Mouse (Mus musculus) midbrain, embryonic 16.5 days (tissue): Measurements from ENCODE around the gene Iqschfp. TPM values are rescaled to one million over a fixed set of nuclear protein-coding genes. Genes with fewer than 3 reads are reported as not detected.
A peak's percentile ranks its signal among the peaks of the same experiment; 100 is the strongest.

ENCODE experiments used
- ATAC-seq: fragments of 200-750 bp; cut with Nextera tagmentation; 2 replicates; pipeline ENCODE4 v1.8.0; 2017; ENCODE audit warnings: moderate TSS enrichment
- H3K27ac ChIP-seq: fragments of 300-500 bp; sonication (generic); 2 replicates; pipeline ENCODE4 v1.5.1; 2014; ENCODE audit warnings: mild to moderate bottlenecking, low read length, mixed read lengths
- H3K27me3 ChIP-seq: fragments of 300-500 bp; sonication (generic); 2 replicates; pipeline ENCODE4 v1.6.1; 2014; ENCODE audit warnings: low read depth, low read length, mixed read lengths; ENCODE audit not compliant: control insufficient read depth, insufficient read depth
- H3K36me3 ChIP-seq: fragments of 300-500 bp; sonication (generic); 2 replicates; pipeline ENCODE4 v1.6.1; 2014; ENCODE audit warnings: mild to moderate bottlenecking, low read length, moderate library complexity, mixed read lengths; ENCODE audit not compliant: control insufficient read depth, insufficient read depth
- H3K4me1 ChIP-seq: fragments of 300-500 bp; sonication (generic); 2 replicates; pipeline ENCODE4 v1.6.1; 2014; ENCODE audit warnings: mild to moderate bottlenecking, low read length, mixed read lengths; ENCODE audit not compliant: control insufficient read depth, insufficient read depth
- H3K4me2 ChIP-seq: fragments of 300-500 bp; sonication (generic); 2 replicates; pipeline ENCODE4 v1.6.1; 2014; ENCODE audit warnings: mild to moderate bottlenecking, low read length, mixed read lengths
- H3K4me3 ChIP-seq: fragments of 300-500 bp; sonication (generic); 2 replicates; pipeline ENCODE4 v1.5.1; 2014; ENCODE audit warnings: low read depth, mild to moderate bottlenecking, low read length, moderate library complexity, mixed read lengths
- H3K9ac ChIP-seq: fragments of 300-500 bp; sonication (generic); 2 replicates; pipeline ENCODE4 v1.6.1; 2014; ENCODE audit warnings: low read depth, low read length, mixed read lengths
- H3K9me3 ChIP-seq: fragments of 300-500 bp; sonication (generic); replicated peaks from 2 replicates; pipeline ENCODE4 v1.6.1; 2014; ENCODE audit warnings: mild to moderate bottlenecking, low read length, mixed read lengths; ENCODE audit not compliant: control insufficient read depth, poor library complexity, severe bottlenecking
- WGBS: fragments of 180-500 bp; shearing (Covaris S2); extraction: QIAGEN DNeasy Blood & Tissue Kit; methylation state at CpG from one replicate; pipeline ENCODE4 v1.1.7; 2014; 5-methylcytosine and 5-hydroxymethylcytosine counted together
- polyA plus RNA-seq: library from polyadenylated mRNA; unstranded; fragments of >200 nt; fragmentation: Nextera tagmentation; extraction: Ambion mirVana; gene quantifications from 2 replicates; pipeline ENCODE4 v1.2.1, GENCODE M21; 2015

Iqschfp gene
- polyA plus RNA-seq, 1 experiment from 2014 or later = 6.7 TPM

DNA sequence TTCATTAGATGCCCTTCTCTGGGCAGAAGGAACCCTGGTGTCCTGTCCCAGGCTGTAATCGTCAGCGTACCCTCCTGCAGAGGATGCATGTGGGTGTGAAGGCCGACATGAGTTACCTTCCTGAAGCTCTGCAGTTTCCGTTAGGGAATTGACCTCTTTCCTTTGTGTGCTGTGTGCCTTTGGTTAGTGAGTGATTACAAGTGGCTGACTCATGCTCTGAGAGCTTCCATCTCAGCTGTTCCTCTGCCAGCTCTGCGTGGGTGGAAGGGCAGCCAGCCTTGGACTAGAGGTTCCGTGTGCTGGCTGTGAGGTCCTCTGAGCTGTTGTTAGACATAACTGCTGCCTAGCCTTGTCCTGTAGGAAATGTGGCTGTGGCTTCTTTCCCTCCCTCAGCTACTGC, 616.6 kb downstream of the Iqschfp start:
- no peak overlapping the region for H3K4me3 ChIP-seq
- H3K36me3 ChIP-seq = no peaks in the 10 kb centered on the region
- H3K9me3 ChIP-seq = no peaks in the 10 kb centered on the region
- no peaks in the 10 kb centered on the region for H3K27me3 ChIP-seq
- ATAC-seq = no peak
- 60% methylated on average over 6 of the region's 6 CpGs for WGBS
- H3K9ac ChIP-seq = 0 out of 2 replicates have a peak overlapping the region, but pooled peaks have one; percentile 30
- H3K4me1 ChIP-seq = 0 out of 2 replicates have a peak, but pooled peaks cover 3% of the 10 kb centered on the region
- no peak overlapping the region for H3K27ac ChIP-seq
- H3K4me2 ChIP-seq = no peak overlapping the region

DNA sequence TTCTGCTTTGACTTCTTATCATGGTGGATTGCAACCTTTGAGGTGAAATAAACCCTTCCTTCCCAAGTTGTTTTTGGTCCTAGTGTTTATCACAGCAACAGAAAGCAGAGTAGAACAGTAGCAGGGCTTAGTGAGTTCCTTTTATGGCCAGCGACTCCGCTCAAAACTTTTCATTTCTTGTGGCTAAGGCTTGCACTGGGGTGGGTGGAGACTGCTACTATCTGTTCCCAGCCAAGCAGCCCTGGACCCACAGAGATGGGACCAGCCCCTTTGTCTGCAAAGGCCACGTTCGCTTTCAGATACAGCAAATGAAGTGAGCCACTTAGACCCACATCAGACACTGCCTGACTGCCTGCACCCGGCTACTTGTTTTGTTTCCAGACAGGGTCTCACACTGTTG, 618.8 kb downstream of the Iqschfp start:
- Histone ChIP-seq H3K4me2 (no peak overlapping the region), H3K9me3 (no peaks in the 10 kb centered on the region), H3K9ac (no peak overlapping the region), H3K27ac (no peak overlapping the region), H3K36me3 (no peaks in the 10 kb centered on the region), H3K27me3 (no peaks in the 10 kb centered on the region), H3K4me3 (no peak overlapping the region), H3K4me1 (0 out of 2 replicates have a peak, but pooled peaks cover 5% of the 10 kb centered on the region)
- 80% methylated on average over 5 of the region's 5 CpGs for WGBS
- no peak for ATAC-seq

DNA sequence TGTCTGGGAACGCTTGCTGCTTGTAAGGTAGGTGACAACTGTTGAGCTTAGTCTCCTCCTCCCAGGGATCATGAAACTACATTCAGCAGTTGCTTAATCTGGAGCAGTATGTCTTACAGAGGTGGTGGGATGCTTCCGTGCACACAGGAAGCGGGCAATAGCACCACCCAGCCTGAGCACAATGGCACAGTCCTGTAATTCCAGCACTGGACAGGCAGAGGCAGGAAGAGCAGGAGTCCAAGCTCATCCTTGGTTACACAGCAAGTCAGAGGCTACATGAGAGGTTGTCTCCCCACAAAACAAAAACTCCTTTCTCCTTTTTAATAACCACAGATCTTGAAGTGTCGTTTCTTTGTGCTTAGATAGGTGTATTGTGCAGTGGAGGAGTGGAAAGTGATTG, 619.7 kb downstream of the Iqschfp start:
- H3K9me3 ChIP-seq = no peaks in the 10 kb centered on the region
- 0 out of 2 replicates have a peak, but pooled peaks cover 5% of the 10 kb centered on the region for H3K4me1 ChIP-seq
- no peak for ATAC-seq
- H3K4me3 ChIP-seq = no peak overlapping the region
- H3K27ac ChIP-seq = no peak overlapping the region
- H3K4me2 ChIP-seq = no peak overlapping the region
- H3K9ac ChIP-seq = no peak overlapping the region
- H3K27me3 ChIP-seq = no peaks in the 10 kb centered on the region
- H3K36me3 ChIP-seq = no peaks in the 10 kb centered on the region
- WGBS = 83% methylated on average over 4 of the region's 4 CpGs

DNA sequence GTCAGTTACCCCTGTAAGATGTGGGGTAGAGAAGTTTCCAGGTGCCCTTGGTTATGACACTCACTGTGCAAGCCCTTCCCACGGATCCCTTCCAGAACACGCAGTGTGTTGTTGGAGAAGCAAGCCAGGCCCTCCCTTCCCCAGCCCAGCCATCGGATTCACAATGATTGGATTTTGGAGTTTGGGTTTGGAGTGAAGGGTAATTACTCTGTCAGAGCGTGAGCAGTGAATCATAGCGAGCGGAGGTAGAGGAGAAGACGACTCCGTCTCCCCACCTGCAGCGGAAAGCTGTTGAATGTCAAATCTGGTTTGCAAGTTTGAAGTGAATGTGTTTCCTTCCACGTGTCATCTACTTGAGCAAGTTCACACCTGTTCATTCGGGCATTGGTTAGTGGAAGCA, 620.3 kb downstream of the Iqschfp start:
- no peak for ATAC-seq
- H3K9me3 ChIP-seq = no peaks in the 10 kb centered on the region
- no peak overlapping the region for H3K4me2 ChIP-seq
- no peak overlapping the region for H3K27ac ChIP-seq
- H3K4me1 ChIP-seq = 0 out of 2 replicates have a peak, but pooled peaks cover 7% of the 10 kb centered on the region
- no peaks in the 10 kb centered on the region for H3K36me3 ChIP-seq
- no peak overlapping the region for H3K4me3 ChIP-seq
- no peak overlapping the region for H3K9ac ChIP-seq
- H3K27me3 ChIP-seq = no peaks in the 10 kb centered on the region
- WGBS = 85% methylated on average over 11 of the region's 11 CpGs

DNA sequence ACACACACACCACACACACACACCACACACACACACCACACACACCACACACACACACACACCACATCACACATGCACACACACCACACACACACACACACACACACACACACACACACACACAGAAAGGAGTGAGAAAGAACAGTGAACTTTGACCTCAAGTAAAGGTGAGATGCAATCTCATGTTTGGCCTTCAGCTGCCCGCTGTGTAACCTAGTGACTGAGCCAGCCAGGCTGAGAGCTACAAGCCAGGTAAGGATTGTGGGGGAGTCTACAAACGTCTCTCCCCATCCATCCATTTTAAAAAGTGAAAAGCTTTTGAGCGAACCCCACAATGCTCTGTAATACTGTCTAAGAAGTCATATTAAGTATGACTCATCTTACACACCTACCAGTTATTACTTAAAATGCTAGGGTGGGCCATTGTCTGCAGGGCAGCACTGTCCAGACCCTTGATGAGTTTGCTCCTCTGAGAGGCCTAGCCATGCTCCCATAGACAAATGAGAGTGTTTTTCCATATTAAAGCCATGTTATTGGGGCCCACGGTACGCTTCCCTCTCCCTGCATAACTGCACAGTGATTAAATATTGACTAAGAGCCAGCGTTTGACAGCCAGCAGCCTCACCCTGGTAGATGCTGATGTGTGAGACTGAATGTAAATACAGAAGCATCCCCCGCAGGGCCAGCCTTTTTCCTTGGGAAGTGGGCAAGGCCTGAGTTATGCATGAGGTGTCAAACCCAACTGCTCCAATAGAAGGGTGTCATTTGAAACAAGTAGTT, 621.5 kb downstream of the Iqschfp start:
- H3K4me2 ChIP-seq = no peak overlapping the region
- peak; percentile 59 for ATAC-seq
- H3K9ac ChIP-seq = no peak overlapping the region
- no peaks in the 10 kb centered on the region for H3K36me3 ChIP-seq
- no peaks in the 10 kb centered on the region for H3K27me3 ChIP-seq
- no peak overlapping the region for H3K4me3 ChIP-seq
- 45% methylated on average over 7 of the region's 7 CpGs for WGBS
- 0 out of 2 replicates have a peak, but pooled peaks cover 7% of the 10 kb centered on the region for H3K4me1 ChIP-seq
- no peaks in the 10 kb centered on the region for H3K9me3 ChIP-seq
- H3K27ac ChIP-seq = no peak overlapping the region

DNA sequence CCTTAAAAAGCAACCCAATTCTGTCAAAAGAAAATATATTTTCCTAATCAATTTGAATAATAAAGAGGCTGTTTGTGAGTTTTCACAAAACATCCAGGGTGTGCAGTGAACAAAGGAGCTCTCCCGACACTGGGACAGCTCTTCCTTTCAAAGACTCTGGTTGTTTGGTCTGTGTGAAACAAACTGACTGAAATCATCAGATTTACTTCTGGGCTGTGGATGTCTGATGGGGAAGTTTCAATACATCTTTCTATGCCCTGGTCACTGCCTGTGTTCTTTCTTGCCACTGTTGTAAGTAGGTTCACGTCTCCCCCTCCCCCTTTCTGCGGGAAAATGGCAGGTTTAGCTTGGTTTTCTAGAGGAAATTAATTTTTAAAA, 622.1 kb downstream of the Iqschfp start:
- WGBS = 54% methylated on average over 3 of the region's 3 CpGs
- Histone ChIP-seq H3K4me2 (no peak overlapping the region), H3K36me3 (no peaks in the 10 kb centered on the region), H3K27me3 (no peaks in the 10 kb centered on the region), H3K4me3 (no peak overlapping the region), H3K9ac (no peak overlapping the region), H3K27ac (no peak overlapping the region), H3K4me1 (0 out of 2 replicates have a peak, but pooled peaks cover 7% of the 10 kb centered on the region), H3K9me3 (no peaks in the 10 kb centered on the region)
- peak; percentile 14; the same call in 1 of the 2 replicates for ATAC-seq

DNA sequence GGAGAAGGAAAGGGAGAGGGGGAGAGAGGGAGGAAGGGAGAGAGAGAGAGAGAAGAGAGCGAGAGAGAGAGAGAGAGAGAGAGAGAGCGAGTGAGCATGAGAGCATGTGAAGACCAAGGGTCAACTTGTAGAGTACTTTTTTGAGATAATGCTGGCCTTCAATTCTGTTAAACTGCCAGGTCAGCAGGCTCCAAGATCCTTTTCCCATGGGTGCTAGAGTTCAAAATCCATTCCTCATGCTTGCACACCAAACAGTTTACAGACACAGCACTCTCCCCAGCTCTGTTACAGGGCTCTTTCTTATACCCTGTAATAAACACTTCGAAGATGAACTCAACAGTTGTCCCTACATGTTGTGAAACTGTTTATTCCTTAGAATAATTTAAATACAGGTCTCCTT, 622.7 kb downstream of the Iqschfp start:
- Histone ChIP-seq H3K27me3 (no peaks in the 10 kb centered on the region), H3K27ac (no peak overlapping the region), H3K9me3 (no peaks in the 10 kb centered on the region), H3K4me1 (0 out of 2 replicates have a peak, but pooled peaks cover 7% of the 10 kb centered on the region), H3K4me2 (no peak overlapping the region), H3K4me3 (no peak overlapping the region), H3K36me3 (no peaks in the 10 kb centered on the region), H3K9ac (no peak overlapping the region)
- 86% methylated on average over 3 of the region's 3 CpGs for WGBS
- no peak for ATAC-seq

DNA sequence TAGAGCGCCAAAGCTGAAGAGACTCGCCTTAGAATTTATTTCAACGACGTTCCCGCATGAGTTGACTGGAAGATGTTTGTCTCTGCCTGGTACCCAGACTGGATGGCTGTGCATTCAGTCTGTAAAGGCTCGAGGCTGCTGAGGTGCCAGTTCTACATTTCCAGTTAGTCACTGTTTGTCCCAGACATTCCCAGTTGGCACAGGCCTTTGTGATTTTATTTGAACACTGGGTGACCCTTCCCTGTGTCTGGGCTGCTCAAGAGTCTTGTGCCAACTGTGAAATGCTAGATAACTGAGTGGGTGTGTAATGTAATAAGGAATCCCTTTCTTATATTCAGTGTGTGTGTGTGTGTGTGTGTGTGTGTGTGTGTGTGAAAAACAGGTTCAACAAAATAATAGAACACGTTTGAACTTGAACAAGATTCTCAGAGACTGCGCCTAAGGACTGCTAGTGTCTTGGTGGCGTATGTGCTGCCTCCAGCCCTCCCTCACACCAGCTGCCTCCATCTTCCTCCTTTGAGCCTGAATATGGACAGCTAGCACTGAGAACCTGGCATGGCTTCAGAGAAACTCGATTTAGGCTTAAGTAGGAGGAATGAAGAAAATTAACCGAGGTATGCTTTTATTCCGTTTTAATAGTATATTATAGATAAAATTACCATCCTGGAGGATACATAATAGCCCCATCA, 624.5 kb downstream of the Iqschfp start:
- Histone ChIP-seq H3K4me2 (no peak overlapping the region), H3K4me1 (0 out of 2 replicates have a peak, but pooled peaks cover 7% of the 10 kb centered on the region), H3K4me3 (no peak overlapping the region), H3K9me3 (no peaks in the 10 kb centered on the region), H3K27me3 (no peaks in the 10 kb centered on the region), H3K27ac (no peak overlapping the region), H3K36me3 (no peaks in the 10 kb centered on the region), H3K9ac (no peak overlapping the region)
- 83% methylated on average over 12 of the region's 12 CpGs for WGBS
- no peak for ATAC-seq

DNA sequence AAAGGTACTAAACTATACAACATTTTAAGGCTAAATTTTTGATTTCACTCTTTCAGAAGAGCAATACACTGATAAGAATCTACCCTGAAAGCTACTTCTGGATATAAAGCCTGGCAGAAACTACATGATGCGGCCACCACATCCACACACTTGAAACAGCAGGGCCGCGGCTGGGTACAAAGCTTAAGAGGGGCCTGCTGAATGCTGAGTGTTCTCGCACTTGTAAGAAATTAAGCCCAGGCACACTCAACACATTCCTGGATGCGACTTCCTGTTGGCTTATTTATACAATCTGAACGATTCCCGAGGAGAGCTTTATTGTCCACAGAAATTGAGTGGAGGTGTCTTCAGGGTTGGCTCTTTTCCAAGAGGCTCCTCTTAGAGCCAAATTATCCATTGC, 625.2 kb downstream of the Iqschfp start:
- 44% methylated on average over 7 of the region's 7 CpGs for WGBS
- H3K9ac ChIP-seq = no peak overlapping the region
- no peak overlapping the region for H3K4me3 ChIP-seq
- no peak for ATAC-seq
- no peaks in the 10 kb centered on the region for H3K36me3 ChIP-seq
- H3K9me3 ChIP-seq = no peaks in the 10 kb centered on the region
- H3K4me2 ChIP-seq = no peak overlapping the region
- H3K27me3 ChIP-seq = no peaks in the 10 kb centered on the region
- H3K27ac ChIP-seq = no peak overlapping the region
- H3K4me1 ChIP-seq = 0 out of 2 replicates have a peak, but pooled peaks cover 7% of the 10 kb centered on the region
